Mouse (Mus musculus): ENCODE data around the gene Gm20388. TPM values are rescaled to one million over a fixed set of nuclear protein-coding genes. Genes with fewer than 3 reads are reported as not detected.

Gene Gm20388
- total RNA-seq, 1 experiment from 2014 or later: 18.4 TPM

DNA sequence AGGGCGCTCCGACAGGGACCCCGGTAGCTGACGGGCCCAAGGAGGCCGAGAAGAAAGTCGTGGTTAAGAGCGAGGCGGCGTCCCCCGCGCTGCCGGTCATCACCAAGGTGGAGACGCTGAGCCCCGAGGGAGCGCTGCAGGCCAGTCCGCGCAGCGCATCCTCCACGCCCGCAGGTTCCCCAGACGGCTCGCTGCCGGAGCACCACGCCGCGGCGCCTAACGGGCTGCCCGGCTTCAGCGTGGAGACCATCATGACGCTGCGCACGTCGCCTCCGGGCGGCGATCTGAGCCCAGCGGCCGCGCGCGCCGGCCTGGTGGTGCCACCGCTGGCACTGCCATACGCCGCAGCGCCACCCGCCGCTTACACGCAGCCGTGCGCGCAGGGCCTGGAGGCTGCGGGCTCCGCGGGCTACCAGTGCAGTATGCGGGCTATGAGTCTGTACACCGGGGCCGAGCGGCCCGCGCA lies 1206.6 kb downstream of the Gm20388 start:
- no peak for ATAC-seq (replicated peaks in 1 of 2; ENCODE audit: insufficient read depth in 1 of 2, low FRiP score in 2 of 2, low TSS enrichment in 1 of 2, low read depth in 1 of 2, poor library complexity in 2 of 2, severe bottlenecking in 2 of 2)

DNA sequence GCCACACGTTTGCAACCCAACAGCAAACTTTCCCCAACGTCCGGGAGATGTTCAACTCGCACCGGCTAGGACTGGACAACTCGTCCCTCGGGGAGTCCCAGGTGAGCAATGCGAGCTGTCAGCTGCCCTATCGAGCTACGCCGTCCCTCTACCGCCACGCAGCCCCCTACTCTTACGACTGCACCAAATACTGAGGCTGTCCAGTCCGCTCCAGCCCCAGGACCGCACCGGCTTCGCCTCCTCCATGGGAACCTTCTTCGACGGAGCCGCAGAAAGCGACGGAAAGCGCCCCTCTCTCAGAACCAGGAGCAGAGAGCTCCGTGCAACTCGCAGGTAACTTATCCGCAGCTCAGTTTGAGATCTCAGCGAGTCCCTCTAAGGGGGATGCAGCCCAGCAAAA lies 1207.3 kb downstream of the Gm20388 start:
- ATAC-seq (replicated peaks in 1 of 2; ENCODE audit: insufficient read depth in 1 of 2, low FRiP score in 2 of 2, low TSS enrichment in 1 of 2, low read depth in 1 of 2, poor library complexity in 2 of 2, severe bottlenecking in 2 of 2): no peak

- ATAC-seq (replicated peaks in 1 of 2; ENCODE audit: insufficient read depth in 1 of 2, low FRiP score in 2 of 2, low TSS enrichment in 1 of 2, low read depth in 1 of 2, poor library complexity in 2 of 2, severe bottlenecking in 2 of 2): no peak
Measured at GRCm38 (mm10) chr8:121118634-121119420, 1208.2 kb downstream of the Gm20388 start.

DNA sequence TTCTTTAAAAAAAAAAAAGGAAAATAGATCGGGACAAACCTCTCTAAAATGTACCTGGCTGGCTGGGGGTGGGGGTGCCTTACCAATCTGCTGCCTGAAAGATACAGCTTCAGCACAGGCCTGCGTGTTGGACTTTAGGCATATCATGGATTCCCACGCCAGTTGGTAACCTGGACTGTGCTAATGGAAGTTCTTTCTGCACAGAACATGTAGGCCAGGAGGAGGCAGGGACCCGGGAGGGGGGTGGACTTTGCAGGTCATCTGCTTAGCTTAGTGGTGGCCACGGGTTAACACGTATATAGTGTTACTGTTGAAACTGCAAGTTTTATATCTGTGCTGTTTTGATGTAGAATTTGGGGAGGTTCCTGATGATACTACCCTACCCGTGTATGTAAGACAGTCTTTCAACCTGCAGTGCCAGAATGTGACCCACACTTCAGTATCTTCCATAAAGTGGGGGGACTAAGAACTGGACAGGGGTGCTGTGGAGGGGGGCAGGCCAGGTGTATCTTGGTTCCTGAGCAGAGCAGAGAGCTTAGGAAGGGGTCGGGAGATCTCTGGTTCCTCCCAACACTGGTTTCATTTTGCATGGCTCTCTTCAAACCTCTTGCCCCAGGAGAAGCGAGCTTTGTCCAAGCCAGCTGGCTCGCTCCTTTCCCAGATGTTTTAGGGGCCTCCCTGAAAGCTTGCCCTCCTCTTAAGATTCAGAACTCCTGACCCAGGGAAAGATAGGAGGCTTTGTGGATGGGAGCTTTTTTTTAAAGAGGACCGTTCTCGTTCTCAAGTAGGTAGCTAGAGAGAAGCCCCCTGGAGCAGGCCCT lies 1209.2 kb downstream of the Gm20388 start:
- ATAC-seq (replicated peaks in 1 of 2; ENCODE audit: insufficient read depth in 1 of 2, low FRiP score in 2 of 2, low TSS enrichment in 1 of 2, low read depth in 1 of 2, poor library complexity in 2 of 2, severe bottlenecking in 2 of 2): no peak

DNA sequence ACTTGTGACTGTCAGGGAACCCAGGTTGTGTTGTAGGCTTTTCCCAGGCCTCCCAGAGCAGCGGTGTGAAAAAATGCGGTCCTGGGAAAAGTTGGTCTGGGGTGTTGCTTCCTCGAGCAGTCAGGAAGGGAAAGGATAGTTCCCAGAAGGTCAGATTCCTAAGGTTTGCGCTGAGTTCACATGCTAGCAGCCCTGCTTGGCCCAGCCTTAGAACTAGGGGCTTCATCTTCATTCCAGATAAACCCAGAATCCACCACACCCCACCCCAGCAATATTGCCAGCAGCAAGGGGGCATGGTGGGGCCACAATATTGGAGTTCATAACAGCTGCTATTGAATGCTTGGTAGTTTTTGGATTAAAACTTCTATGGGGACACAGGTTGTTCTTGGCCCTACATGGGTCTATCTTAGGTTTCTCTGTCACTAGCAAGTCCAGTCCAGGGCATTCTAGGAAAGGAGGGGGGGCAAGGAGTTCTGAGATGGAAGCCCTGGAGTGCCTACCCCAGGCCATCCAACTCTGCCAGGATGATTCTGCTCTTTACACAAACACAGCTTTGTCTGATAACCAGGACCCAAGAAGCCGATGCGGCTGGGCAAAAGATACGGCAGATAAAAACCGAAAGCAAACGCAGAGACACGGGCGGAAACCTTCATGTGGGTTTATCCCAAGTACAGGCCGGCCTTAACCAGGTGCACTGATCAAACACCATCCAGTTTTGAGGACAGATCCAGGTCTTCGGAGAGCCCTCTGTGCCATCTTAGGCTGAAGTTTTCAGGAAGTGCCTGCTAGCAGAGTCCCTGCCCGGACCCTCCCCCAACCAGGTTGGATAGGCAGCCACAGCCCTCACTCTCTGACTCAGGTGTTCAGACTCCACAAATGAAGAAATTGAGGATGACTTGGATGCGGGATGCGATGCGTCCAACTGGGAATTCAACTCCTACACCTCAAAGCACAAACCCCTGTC lies 1210.1 kb downstream of the Gm20388 start:
- ATAC-seq (replicated peaks in 1 of 2; ENCODE audit: insufficient read depth in 1 of 2, low FRiP score in 2 of 2, low TSS enrichment in 1 of 2, low read depth in 1 of 2, poor library complexity in 2 of 2, severe bottlenecking in 2 of 2): no peak

- ATAC-seq (replicated peaks in 1 of 2; ENCODE audit: insufficient read depth in 1 of 2, low FRiP score in 2 of 2, low TSS enrichment in 1 of 2, low read depth in 1 of 2, poor library complexity in 2 of 2, severe bottlenecking in 2 of 2): no peak
Measured at GRCm38 (mm10) chr8:121121704-121122103, 1211.1 kb downstream of the Gm20388 start.

DNA sequence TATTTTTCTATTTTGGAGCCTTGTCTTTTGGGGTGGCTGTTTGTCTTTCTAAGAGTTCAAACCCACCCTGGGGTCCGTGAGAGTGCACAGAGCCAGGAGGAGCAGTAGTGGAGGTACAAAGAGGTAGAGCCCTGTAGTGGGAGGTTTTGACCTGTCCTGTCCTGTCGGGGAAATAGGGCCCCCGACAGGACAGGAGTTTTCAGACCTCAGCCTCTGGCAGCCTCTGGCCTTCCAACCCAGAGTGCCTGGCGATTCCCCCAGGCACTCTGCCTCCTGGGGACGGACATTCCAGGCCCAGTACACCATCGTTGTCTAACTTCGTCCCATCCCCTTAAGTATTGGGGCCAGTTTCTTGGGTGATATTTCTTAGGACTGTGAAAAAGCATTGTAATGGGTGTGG lies 1211.7 kb downstream of the Gm20388 start:
- ATAC-seq (replicated peaks in 1 of 2; ENCODE audit: insufficient read depth in 1 of 2, low FRiP score in 2 of 2, low TSS enrichment in 1 of 2, low read depth in 1 of 2, poor library complexity in 2 of 2, severe bottlenecking in 2 of 2): no peak

DNA sequence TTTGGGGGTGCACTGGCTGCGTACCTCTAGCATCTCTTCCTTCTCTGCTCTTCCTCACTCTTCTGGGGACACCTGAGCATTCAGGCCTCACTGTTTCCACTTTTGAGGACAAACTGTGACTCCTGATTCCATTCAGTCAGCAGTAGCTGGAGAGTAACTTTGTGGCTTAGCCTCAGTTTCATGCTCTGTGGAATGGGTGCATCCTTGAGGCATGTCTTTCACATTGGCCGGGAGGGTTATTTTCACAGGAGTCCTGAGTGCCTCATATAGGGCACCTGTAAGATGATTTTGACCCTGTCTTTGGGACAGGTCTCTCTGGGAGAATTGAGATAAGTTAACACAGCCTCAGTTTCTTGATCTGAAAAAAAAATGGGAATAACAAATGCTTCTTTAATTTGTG lies 1212.5 kb downstream of the Gm20388 start:
- ATAC-seq (replicated peaks in 1 of 2; ENCODE audit: insufficient read depth in 1 of 2, low FRiP score in 2 of 2, low TSS enrichment in 1 of 2, low read depth in 1 of 2, poor library complexity in 2 of 2, severe bottlenecking in 2 of 2): no peak

DNA sequence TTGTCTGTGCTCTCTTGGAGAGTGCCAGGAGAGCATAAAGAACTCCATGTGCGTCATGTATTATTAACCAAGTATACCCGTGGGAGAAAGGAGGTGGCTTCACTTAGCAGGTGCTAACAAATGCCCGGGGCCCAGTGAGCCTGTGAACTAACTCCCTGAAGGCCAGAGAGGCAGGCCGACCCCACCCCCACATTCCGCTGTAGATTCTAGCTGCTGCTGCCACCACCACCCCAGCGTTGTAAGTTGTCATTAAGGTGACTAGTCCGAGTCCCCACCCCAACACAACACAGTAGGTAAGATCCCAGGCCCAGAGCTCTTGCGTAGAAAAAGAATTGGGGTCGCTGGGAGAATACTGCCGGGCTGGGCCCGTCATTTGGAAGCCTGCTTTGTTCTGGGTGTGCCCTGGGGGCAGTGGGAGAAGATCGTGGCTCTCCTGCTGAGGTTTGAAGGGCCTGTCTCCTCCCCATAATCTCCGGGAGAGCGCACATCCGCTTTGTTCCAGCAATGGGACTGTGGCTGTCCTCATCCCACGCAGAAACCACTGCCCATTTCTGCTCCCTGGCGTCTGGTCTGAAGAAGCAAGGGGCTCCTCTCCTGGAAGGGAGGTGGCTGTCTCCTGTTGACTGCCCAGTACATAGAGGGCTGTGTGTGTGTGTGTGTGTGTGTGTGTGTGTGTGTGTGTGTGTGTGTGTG lies 1214.1 kb downstream of the Gm20388 start:
- no peak for ATAC-seq (replicated peaks in 1 of 2; ENCODE audit: insufficient read depth in 1 of 2, low FRiP score in 2 of 2, low TSS enrichment in 1 of 2, low read depth in 1 of 2, poor library complexity in 2 of 2, severe bottlenecking in 2 of 2)

- peak; percentile 20 to 40; a peak in 2 of 4 replicates for ATAC-seq (replicated peaks in 1 of 2; ENCODE audit: insufficient read depth in 1 of 2, low FRiP score in 2 of 2, low TSS enrichment in 1 of 2, low read depth in 1 of 2, poor library complexity in 2 of 2, severe bottlenecking in 2 of 2)
Measured at GRCm38 (mm10) chr8:121125311-121125876, 1214.8 kb downstream of the Gm20388 start.

- ATAC-seq (replicated peaks in 1 of 2; ENCODE audit: insufficient read depth in 1 of 2, low FRiP score in 2 of 2, low TSS enrichment in 1 of 2, low read depth in 1 of 2, poor library complexity in 2 of 2, severe bottlenecking in 2 of 2): no peak
Measured at GRCm38 (mm10) chr8:121126191-121126590, 1215.5 kb downstream of the Gm20388 start.

GRCm38 (mm10) chr8:121126694-121127093 lies 1216.1 kb downstream of the Gm20388 start:
- ATAC-seq (replicated peaks in 1 of 2; ENCODE audit: insufficient read depth in 1 of 2, low FRiP score in 2 of 2, low TSS enrichment in 1 of 2, low read depth in 1 of 2, poor library complexity in 2 of 2, severe bottlenecking in 2 of 2): no peak

- no peak for ATAC-seq (replicated peaks in 1 of 2; ENCODE audit: insufficient read depth in 1 of 2, low FRiP score in 2 of 2, low TSS enrichment in 1 of 2, low read depth in 1 of 2, poor library complexity in 2 of 2, severe bottlenecking in 2 of 2)
Measured at GRCm38 (mm10) chr8:121127291-121127701, 1216.7 kb downstream of the Gm20388 start.

DNA sequence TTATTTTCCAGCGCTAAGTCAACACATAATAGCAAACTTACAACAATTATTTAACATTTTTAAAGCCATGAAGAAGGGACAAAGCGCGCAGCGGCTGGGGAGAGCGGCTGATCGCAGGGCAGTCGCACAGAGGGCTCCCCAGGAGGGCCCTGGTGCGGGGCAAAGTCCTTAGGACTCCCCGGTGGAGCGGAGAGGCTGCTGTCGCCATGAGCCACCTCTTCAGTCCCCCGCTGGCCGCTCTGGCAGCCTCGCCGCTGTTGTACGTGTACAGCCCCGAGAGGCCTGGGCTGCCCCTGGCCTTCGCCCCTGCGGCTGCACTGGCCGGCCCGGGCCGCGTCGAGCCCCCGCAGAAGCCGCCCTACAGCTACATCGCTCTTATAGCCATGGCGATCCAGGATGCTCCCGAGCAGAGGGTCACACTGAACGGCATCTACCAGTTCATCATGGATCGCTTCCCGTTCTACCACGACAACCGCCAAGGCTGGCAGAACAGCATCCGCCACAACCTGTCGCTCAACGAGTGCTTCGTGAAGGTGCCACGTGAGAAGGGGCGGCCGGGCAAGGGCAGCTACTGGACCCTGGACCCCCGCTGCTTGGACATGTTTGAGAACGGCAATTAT lies 1217.2 kb downstream of the Gm20388 start, which contains the start of gene Foxl1:
TSS of gene Foxl1 (plus strand) at position 185 of the 620 bp plus-strand sequence.
- no peak for ATAC-seq (replicated peaks in 1 of 2; ENCODE audit: insufficient read depth in 1 of 2, low FRiP score in 2 of 2, low TSS enrichment in 1 of 2, low read depth in 1 of 2, poor library complexity in 2 of 2, severe bottlenecking in 2 of 2)

- no peak for ATAC-seq (replicated peaks in 1 of 2; ENCODE audit: insufficient read depth in 1 of 2, low FRiP score in 2 of 2, low TSS enrichment in 1 of 2, low read depth in 1 of 2, poor library complexity in 2 of 2, severe bottlenecking in 2 of 2)
Measured at GRCm38 (mm10) chr8:121128531-121129264, 1218.1 kb downstream of the Gm20388 start.
